Mouse (Mus musculus): Measurements from ENCODE around the gene Wdr18. TPM values are rescaled to one million over a fixed set of nuclear protein-coding genes. Genes with fewer than 3 reads are reported as not detected.

Gene Wdr18
- total RNA-seq, 2 experiments from 2014 or later: 44.2 to 46.3 TPM

DNA sequence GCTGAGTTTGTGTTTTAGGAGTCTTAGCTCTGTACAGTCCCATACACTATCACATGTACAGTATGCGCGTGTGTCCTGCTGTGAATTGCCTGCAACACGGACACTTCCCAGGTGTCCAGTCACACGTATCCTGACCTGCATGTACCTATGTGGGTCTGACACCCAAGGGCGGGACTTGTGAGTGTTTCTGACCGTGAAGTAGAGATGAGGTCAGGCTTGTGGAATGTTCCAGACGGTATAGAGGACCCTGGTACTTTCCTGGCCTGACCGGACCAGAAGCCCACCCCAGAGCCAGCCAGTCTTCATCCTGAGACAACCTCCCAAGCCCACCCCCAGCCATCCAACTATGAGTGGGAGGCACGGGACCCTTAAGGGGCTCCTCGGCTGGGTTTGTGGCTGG is 55.6 kb downstream of the Wdr18 start:
- DNase-seq (ENCODE audit: low spot score in 2 of 2): no peak
- intact Hi-C loops (cut with DNase I): no loop called here

DNA sequence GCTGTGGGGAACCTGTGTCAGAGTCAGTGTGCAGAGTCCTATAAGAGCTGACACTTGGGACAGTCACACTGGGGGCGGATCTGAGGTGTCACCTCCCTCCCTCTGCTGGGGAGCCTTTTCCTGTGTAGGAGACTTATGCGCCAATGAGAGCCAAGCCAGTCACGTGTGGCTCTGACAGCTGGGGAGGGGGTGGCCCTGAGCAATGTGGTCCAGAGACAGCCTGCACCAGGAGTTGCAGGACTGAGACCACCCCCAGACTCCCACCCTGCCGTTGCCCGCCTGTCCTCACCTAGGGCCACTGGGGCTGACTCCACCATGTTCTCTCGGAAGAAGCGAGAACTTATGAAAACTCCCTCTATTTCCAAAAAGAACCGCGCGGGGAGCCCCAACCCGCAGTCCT is 56.6 kb downstream of the Wdr18 start, which contains the start of gene Arhgap45:
TSS of gene Arhgap45 (plus strand) at position 143 of the 400 bp plus-strand sequence.
- no peak for DNase-seq (ENCODE audit: low spot score in 2 of 2)
- intact Hi-C loops (cut with DNase I): no loop called here

DNA sequence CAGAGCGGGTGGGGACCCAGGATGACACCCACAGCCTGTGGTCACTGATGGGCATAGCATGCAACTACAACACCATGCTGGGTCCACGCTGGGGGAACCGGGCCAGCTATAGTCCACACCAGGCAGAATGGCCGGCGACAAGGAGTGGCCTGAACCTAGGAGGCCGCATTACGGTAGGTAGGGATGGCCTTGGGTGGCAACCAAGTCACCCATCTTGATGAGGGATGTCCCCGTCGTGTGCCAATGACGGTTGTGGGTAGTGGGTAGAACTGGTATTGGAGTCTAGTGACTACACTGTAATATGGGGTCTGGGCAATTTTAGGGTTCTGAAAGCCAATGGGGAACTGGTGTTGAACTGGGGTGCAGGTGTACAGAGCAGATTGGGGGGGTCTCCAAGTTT is 57.0 kb downstream of the Wdr18 start:
- intact Hi-C loops (cut with DNase I): no loop called here
- DNase-seq (ENCODE audit: low spot score in 2 of 2): no peak

DNA sequence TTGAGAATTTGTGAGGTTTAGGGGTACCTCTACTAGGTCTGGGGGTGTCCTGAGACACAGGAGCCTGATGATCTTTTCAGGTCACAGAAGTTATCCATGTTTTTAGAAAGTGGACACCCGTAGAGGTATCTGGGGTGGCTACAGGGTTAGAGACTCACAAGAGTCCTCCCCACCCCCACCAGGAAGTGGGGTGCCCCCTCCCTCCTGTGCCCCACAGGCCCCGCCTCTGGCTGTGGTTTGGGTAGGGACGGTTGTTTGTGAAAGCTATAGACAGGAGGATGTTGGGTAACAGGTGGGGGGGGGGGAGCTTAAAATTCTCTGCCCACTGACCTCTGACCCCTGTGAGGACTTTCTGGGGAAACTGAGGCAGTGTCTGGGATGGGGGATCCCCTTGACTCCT is 57.4 kb downstream of the Wdr18 start:
- DNase-seq (ENCODE audit: low spot score in 2 of 2): no peak
- intact Hi-C loops (cut with DNase I): no loop called here

DNA sequence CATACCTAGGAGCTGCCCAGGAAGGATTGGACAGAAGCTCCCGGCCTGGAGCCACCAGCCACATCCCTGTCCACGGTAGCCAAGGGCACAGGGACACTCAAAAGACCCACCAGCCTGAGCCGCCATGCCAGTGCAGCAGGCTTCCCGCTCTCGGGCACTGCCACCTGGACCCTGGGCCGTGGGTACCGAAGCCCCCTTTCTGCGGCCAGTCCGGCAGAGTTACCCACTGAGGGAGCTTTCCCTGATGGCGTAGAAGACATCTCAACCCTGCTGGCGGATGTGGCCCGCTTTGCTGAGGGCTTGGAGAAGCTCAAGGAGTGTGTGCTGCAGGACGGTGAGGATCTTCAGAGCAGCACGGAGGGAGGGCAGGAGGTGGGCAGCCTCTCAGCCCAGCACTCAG is 57.8 kb downstream of the Wdr18 start:
- intact Hi-C loops (cut with DNase I): no loop called here
- DNase-seq (ENCODE audit: low spot score in 2 of 2): no peak

DNA sequence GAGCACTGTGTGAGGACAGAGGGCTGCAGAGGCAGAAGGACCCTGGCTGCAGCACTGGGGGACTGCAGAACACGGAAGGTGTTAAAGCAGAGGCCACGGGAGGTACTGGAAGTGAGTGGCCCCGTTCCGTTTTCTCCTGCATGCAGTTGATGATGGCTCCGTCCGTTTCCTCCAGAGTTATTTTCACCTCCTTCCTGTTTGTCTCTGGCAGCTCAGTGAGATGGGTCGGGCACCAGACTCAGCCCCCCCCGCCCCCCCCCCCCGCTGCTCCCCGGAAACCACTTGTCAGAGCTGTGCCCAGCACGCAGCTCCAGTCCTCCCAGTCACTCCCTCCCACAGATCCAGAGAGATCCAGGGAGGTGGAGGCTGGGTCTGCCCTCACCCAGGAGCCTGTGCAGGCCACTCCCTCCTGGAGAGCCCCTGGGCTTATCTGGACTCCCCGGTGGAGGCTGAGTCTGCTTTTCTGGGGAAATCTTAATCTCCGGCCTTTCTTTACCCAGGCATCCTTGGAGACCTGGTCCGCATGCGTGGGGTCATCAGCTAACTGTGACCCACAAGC is 58.9 kb downstream of the Wdr18 start:
- intact Hi-C loops (cut with DNase I): no loop called here
- DNase-seq (ENCODE audit: low spot score in 2 of 2): no peak

DNA sequence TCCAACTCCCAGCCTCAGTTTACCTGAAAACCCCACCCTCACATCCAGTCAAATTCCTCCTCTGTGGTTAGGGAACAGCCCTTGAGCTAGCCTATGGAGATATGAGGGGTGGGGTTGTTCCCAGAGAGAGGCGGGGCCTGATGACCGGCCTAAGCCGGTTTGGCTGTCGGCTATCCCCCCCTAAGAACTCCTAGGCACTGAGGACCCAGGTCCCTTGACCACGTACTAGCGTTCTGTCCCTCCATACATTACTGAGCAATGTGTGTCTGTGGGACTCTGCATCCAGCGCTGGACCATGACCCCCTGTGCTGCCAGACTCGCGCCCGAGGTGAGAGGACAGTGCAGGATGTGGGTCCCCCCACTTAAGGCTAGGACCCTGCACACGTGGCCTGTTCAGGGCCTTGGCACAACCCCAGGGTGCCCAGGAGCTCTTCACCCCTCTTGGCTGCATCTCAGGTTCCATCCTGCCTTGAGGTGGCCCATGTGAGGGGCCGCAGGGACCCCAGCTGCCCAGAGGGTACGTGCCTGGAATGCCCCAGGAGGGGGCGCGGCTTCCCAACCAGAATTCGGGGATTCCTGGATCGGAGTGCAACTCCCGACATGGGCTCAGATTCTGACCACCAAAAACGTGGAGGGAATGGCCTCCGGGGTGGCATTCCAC is 59.6 kb downstream of the Wdr18 start:
- intact Hi-C loops (cut with DNase I): no loop called here
- no peak for DNase-seq (ENCODE audit: low spot score in 2 of 2)

Other genes with a start within 250 kb of the Wdr18 start
- 100 to 1,000 TPM; 128 to 152 TPM for gene Hcn2, start 243.5 kb upstream of the Wdr18 start, total RNA-seq (2021)
- gene Polrmt, start 213.6 kb upstream of the Wdr18 start, total RNA-seq (2021): 10 to 100 TPM; 44.9 to 49.7 TPM
- 1 to 10 TPM; 4.0 to 4.7 TPM for gene Fgf22, start 205.1 kb upstream of the Wdr18 start, total RNA-seq (2021)
- gene Rnf126, start 193.2 kb upstream of the Wdr18 start, total RNA-seq (2021): 100 to 1,000 TPM in 1 of 2 experiments, 10 to 100 TPM in 1; 92.7 to 104 TPM
- 1 to 10 TPM; 2.8 to 3.6 TPM for gene Fstl3, start 182.9 kb upstream of the Wdr18 start, total RNA-seq (2021)
- gene Prss57, start 169.2 kb upstream of the Wdr18 start, total RNA-seq (2021): under 1 TPM; 0.74 to 0.79 TPM
- gene Palm, start 166.6 kb upstream of the Wdr18 start, total RNA-seq (2021): 100 to 1,000 TPM; 321 to 357 TPM
- gene Misp, start 139.2 kb upstream of the Wdr18 start, total RNA-seq (2021): 1 to 10 TPM in 1 of 2 experiments, not detected in 1; 1.7 TPM
- gene Ptbp1, start 105.7 kb upstream of the Wdr18 start, total RNA-seq (2021): 10 to 100 TPM; 40.2 to 51.9 TPM
- gene Prtn3, start 85.7 kb upstream of the Wdr18 start, total RNA-seq (2021): 1 to 10 TPM; 2.2 to 2.4 TPM
- gene Plppr3, start 85.5 kb upstream of the Wdr18 start, total RNA-seq (2021): 10 to 100 TPM; 50.4 to 57.1 TPM
- gene Elane, start 73.9 kb upstream of the Wdr18 start, total RNA-seq (2021): not detected
- not detected for gene Cfd, start 69.3 kb upstream of the Wdr18 start, total RNA-seq (2021)
- gene Med16, start 51.2 kb upstream of the Wdr18 start, total RNA-seq (2021): 10 to 100 TPM; 53.2 to 60.6 TPM
- gene Gm26602, start 49.3 kb upstream of the Wdr18 start, total RNA-seq (2021): not detected
- gene Kiss1r, start 43.2 kb upstream of the Wdr18 start, total RNA-seq (2021): 1 to 10 TPM; 6.7 to 8.2 TPM
- gene R3hdm4, start 38.9 kb upstream of the Wdr18 start, total RNA-seq (2021): 100 to 1,000 TPM; 349 to 368 TPM
- gene Arid3a, start 33.1 kb upstream of the Wdr18 start, total RNA-seq (2021): 1 to 10 TPM; 6.3 to 6.5 TPM
- gene Grin3b, start 10.6 kb downstream of the Wdr18 start, total RNA-seq (2021): under 1 TPM in 1 of 2 experiments, not detected in 1; 0.10 TPM
- gene Tmem259, start 24.2 kb downstream of the Wdr18 start, total RNA-seq (2021): 100 to 1,000 TPM; 122 TPM
- 1 to 10 TPM; 4.7 to 7.6 TPM for gene Cnn2, start 28.4 kb downstream of the Wdr18 start, total RNA-seq (2021)
- gene Abca7, start 36.3 kb downstream of the Wdr18 start, total RNA-seq (2021): 10 to 100 TPM; 10.3 to 13.0 TPM
- 1 to 10 TPM; 3.3 to 5.3 TPM for gene Arhgap45, start 56.5 kb downstream of the Wdr18 start, total RNA-seq (2021)
- gene Polr2e, start 79.6 kb downstream of the Wdr18 start, total RNA-seq (2021): 10 to 100 TPM; 69.2 to 83.6 TPM
- gene Gpx4, start 87.0 kb downstream of the Wdr18 start, total RNA-seq (2021): 100 to 1,000 TPM; 468 to 559 TPM
- 10 to 100 TPM; 14.5 to 25.5 TPM for gene Sbno2, start 145.4 kb downstream of the Wdr18 start, total RNA-seq (2021)
- 100 to 1,000 TPM in 1 of 2 experiments, 10 to 100 TPM in 1; 94.4 to 100 TPM for gene Stk11, start 155.7 kb downstream of the Wdr18 start, total RNA-seq (2021)
- gene Atp5d, start 178.5 kb downstream of the Wdr18 start, total RNA-seq (2021): 100 to 1,000 TPM; 334 to 384 TPM
- gene Cbarp, start 180.7 kb downstream of the Wdr18 start, total RNA-seq (2021): 100 to 1,000 TPM; 431 to 463 TPM
- gene Midn, start 188.1 kb downstream of the Wdr18 start, total RNA-seq (2021): 10 to 100 TPM; 76.2 to 78.8 TPM
- 10 to 100 TPM; 94.7 to 96.7 TPM for gene Cirbp, start 205.8 kb downstream of the Wdr18 start, total RNA-seq (2021)
- 1 to 10 TPM; 7.5 to 7.6 TPM for gene 1600002K03Rik, start 212.8 kb downstream of the Wdr18 start, total RNA-seq (2021)
- gene Efna2, start 219.3 kb downstream of the Wdr18 start, total RNA-seq (2021): 1 to 10 TPM; 8.9 to 9.0 TPM

Data from left cerebral cortex, postnatal 36 days (tissue).